Mouse (Mus musculus) limb, embryonic 11.5 days (tissue): ENCODE measurements around the gene Alb. TPM values are rescaled to one million over a fixed set of nuclear protein-coding genes. Genes with fewer than 3 reads are reported as not detected.

ENCODE experiments used
- ATAC-seq: fragments of 200-750 bp; cut with Nextera tagmentation; 2 replicates; pipeline ENCODE4 v1.8.0; 2017; ENCODE audit warnings: low read depth; ENCODE audit not compliant: insufficient number of reproducible peaks, low FRiP score, low TSS enrichment
- DNase-seq: peaks from one replicate; pipeline ENCODE4 v3.0.0-alpha.2; 2015; ENCODE audit warnings: low spot score
- H3K27ac ChIP-seq: fragments of 300-500 bp; sonication (generic); replicated peaks from 2 replicates; pipeline ENCODE4 v1.5.1; 2014; ENCODE audit warnings: low read depth, mild to moderate bottlenecking, low read length
- H3K27me3 ChIP-seq: fragments of 300-500 bp; sonication (generic); 2 replicates; pipeline ENCODE4 v1.6.1; 2014; ENCODE audit warnings: mild to moderate bottlenecking, low read length, mixed read lengths; ENCODE audit not compliant: control insufficient read depth, insufficient read depth
- H3K36me3 ChIP-seq: fragments of 300-500 bp; sonication (generic); 2 replicates; pipeline ENCODE4 v1.6.1; 2014; ENCODE audit warnings: mild to moderate bottlenecking, low read length, moderate library complexity, mixed read lengths; ENCODE audit not compliant: control insufficient read depth, insufficient read depth
- H3K4me1 ChIP-seq: fragments of 300-500 bp; sonication (generic); 2 replicates; pipeline ENCODE4 v1.6.1; 2014; ENCODE audit warnings: low read length, mixed read lengths; ENCODE audit not compliant: control insufficient read depth, insufficient read depth
- H3K4me2 ChIP-seq: fragments of 300-500 bp; sonication (generic); 2 replicates; pipeline ENCODE4 v1.6.1; 2014; ENCODE audit warnings: low read depth, mild to moderate bottlenecking, moderate library complexity; ENCODE audit not compliant: severe bottlenecking
- H3K4me3 ChIP-seq: fragments of 300-500 bp; sonication (generic); 2 replicates; pipeline ENCODE4 v1.5.1; 2014; ENCODE audit warnings: low read depth, low read length
- H3K9ac ChIP-seq: fragments of 300-500 bp; sonication (generic); 2 replicates; pipeline ENCODE4 v1.6.1; 2014; ENCODE audit warnings: mild to moderate bottlenecking, low read length
- H3K9me3 ChIP-seq: fragments of 300-500 bp; sonication (generic); 2 replicates; pipeline ENCODE4 v1.6.1; 2016; ENCODE audit warnings: low read length; ENCODE audit not compliant: control insufficient read depth
- WGBS: fragments of 180-500 bp; shearing (Covaris S2); extraction: QIAGEN DNeasy Blood & Tissue Kit; methylation state at CpG from one replicate; pipeline ENCODE4 v1.1.7; 2014; 5-methylcytosine and 5-hydroxymethylcytosine counted together
- polyA plus RNA-seq: library from polyadenylated mRNA; unstranded; fragments of >200 nt; fragmentation: Nextera tagmentation; extraction: Ambion mirVana; gene quantifications from 2 replicates; pipeline ENCODE4 v1.2.1, GENCODE M21; 2014

The Alb gene
- polyA plus RNA-seq, 1 experiment from 2014 or later, result 0.93 TPM

GRCm38 (mm10) chr5:90452711-90453110 is 8.0 kb upstream of the Alb start:
- Histone ChIP-seq H3K27me3 (no peaks in the 10 kb centered on the region), H3K4me3 (no peak overlapping the region), H3K27ac (no peak overlapping the region), H3K4me1 (no peaks in the 10 kb centered on the region), H3K9me3 (no peaks in the 10 kb centered on the region), H3K9ac (no peak overlapping the region), H3K36me3 (no peaks in the 10 kb centered on the region), H3K4me2 (no peak overlapping the region)
- 77% methylated on average over 4 of the region's 4 CpGs for WGBS
- DNase-seq (no peak), ATAC-seq (no peak)

- H3K27me3 ChIP-seq, result no peaks in the 10 kb centered on the region
- no peak overlapping the region for H3K4me2 ChIP-seq
- 83% methylated on average over 1 of the region's 1 CpGs for WGBS
- H3K4me3 ChIP-seq, result no peak overlapping the region
- DNase-seq (no peak), ATAC-seq (no peak)
- no peaks in the 10 kb centered on the region for H3K36me3 ChIP-seq
- no peak overlapping the region for H3K9ac ChIP-seq
- H3K9me3 ChIP-seq, result no peaks in the 10 kb centered on the region
- H3K4me1 ChIP-seq, result no peaks in the 10 kb centered on the region
- no peak overlapping the region for H3K27ac ChIP-seq
These were observed 3.5 kb upstream of the Alb start for GRCm38 (mm10) chr5:90457241-90457640.

- WGBS, result 67% methylated on average over 5 of the region's 5 CpGs
- no peak for ATAC-seq
These were observed 2.0 kb upstream of the Alb start for GRCm38 (mm10) chr5:90458727-90459126.

GRCm38 (mm10) chr5:90466806-90467205 is 6.1 kb downstream of the Alb start:
- no peaks in the 10 kb centered on the region for H3K9me3 ChIP-seq
- 64% methylated on average over 4 of the region's 4 CpGs for WGBS
- no peaks in the 10 kb centered on the region for H3K27me3 ChIP-seq
- ATAC-seq, result no peak
- no peak for DNase-seq
- H3K9ac ChIP-seq, result no peak overlapping the region
- no peaks in the 10 kb centered on the region for H3K4me1 ChIP-seq
- H3K4me3 ChIP-seq, result no peak overlapping the region
- no peak overlapping the region for H3K27ac ChIP-seq
- H3K4me2 ChIP-seq, result no peak overlapping the region
- H3K36me3 ChIP-seq, result no peaks in the 10 kb centered on the region

More at GRCm38 (mm10) chr5:90458727-90459126, 2.0 kb upstream of the Alb start:
- Histone ChIP-seq H3K9ac (no peak overlapping the region), H3K4me1 (no peaks in the 10 kb centered on the region), H3K27ac (no peak overlapping the region), H3K36me3 (no peaks in the 10 kb centered on the region), H3K9me3 (no peaks in the 10 kb centered on the region), H3K4me3 (no peak overlapping the region), H3K4me2 (no peak overlapping the region), H3K27me3 (no peaks in the 10 kb centered on the region)
- DNase-seq, result no peak

- H3K27me3 ChIP-seq, result no peaks in the 10 kb centered on the region
- WGBS, result 42% methylated on average over 6 of the region's 6 CpGs
- H3K4me1 ChIP-seq, result no peaks in the 10 kb centered on the region
- DNase-seq (peak; percentile 61), ATAC-seq (peak; percentile 68; the same call in 1 of the 2 replicates)
- H3K9me3 ChIP-seq, result no peaks in the 10 kb centered on the region
- no peak overlapping the region for H3K4me3 ChIP-seq
- no peaks in the 10 kb centered on the region for H3K36me3 ChIP-seq
- H3K4me2 ChIP-seq, result no peak overlapping the region
- H3K9ac ChIP-seq, result no peak overlapping the region
- no peak overlapping the region for H3K27ac ChIP-seq
These were observed 6.5 kb downstream of the Alb start for GRCm38 (mm10) chr5:90467245-90467644.

- WGBS, result 95% methylated on average over 3 of the region's 3 CpGs
- no peaks in the 10 kb centered on the region for H3K36me3 ChIP-seq
- no peaks in the 10 kb centered on the region for H3K4me1 ChIP-seq
- H3K9ac ChIP-seq, result no peak overlapping the region
- H3K27ac ChIP-seq, result no peak overlapping the region
- no peak overlapping the region for H3K4me3 ChIP-seq
- no peaks in the 10 kb centered on the region for H3K27me3 ChIP-seq
- H3K4me2 ChIP-seq, result no peak overlapping the region
- DNase-seq (no peak), ATAC-seq (no peak)
- H3K9me3 ChIP-seq, result no peaks in the 10 kb centered on the region
These were observed 10.1 kb downstream of the Alb start for GRCm38 (mm10) chr5:90470836-90471235.

- whole genome bisulfite sequencing, result 91% methylated on average over 4 of the region's 4 CpGs
- Histone ChIP-seq H3K4me2 (no peak overlapping the region), H3K36me3 (no peaks in the 10 kb centered on the region), H3K4me3 (no peak overlapping the region), H3K27ac (no peak overlapping the region), H3K9me3 (no peaks in the 10 kb centered on the region), H3K4me1 (no peaks in the 10 kb centered on the region), H3K9ac (no peak overlapping the region), H3K27me3 (no peaks in the 10 kb centered on the region)
- DNase-seq (no peak), ATAC-seq (no peak)
These were observed 13.2 kb downstream of the Alb start for GRCm38 (mm10) chr5:90473902-90474301.

GRCm38 (mm10) chr5:90474369-90474768 is 13.7 kb downstream of the Alb start:
- ATAC-seq, result no peak
- WGBS, result 91% methylated on average over 5 of the region's 5 CpGs

GRCm38 (mm10) chr5:90476741-90477140 is 16.0 kb downstream of the Alb start:
- 93% methylated on average over 3 of the region's 3 CpGs for WGBS
- Histone ChIP-seq H3K9ac (no peak overlapping the region), H3K27me3 (no peaks in the 10 kb centered on the region), H3K4me2 (no peak overlapping the region), H3K9me3 (no peaks in the 10 kb centered on the region), H3K27ac (no peak overlapping the region), H3K4me3 (no peak overlapping the region), H3K36me3 (no peaks in the 10 kb centered on the region), H3K4me1 (no peaks in the 10 kb centered on the region)
- DNase-seq (no peak), ATAC-seq (no peak)

More at GRCm38 (mm10) chr5:90474369-90474768, 13.7 kb downstream of the Alb start:
- Histone ChIP-seq H3K4me1 (no peaks in the 10 kb centered on the region), H3K4me2 (no peak overlapping the region), H3K9me3 (no peaks in the 10 kb centered on the region), H3K36me3 (no peaks in the 10 kb centered on the region), H3K27me3 (no peaks in the 10 kb centered on the region), H3K9ac (no peak overlapping the region), H3K27ac (no peak overlapping the region), H3K4me3 (no peak overlapping the region)
- DNase-seq, result no peak
